Mouse (Mus musculus) T-helper 17 cell (primary cell): ENCODE measurements around the gene Agmat.

Experiments used
- in situ Hi-C, 2 experiments: fragments of 300-600 bp; cut with MboI, MseI; formaldehyde crosslinking; loops; 1 replicate in 1 of 2; 2 replicates in 1 of 2; pipeline ENCODE4 v1.15.1; 2025; ENCODE audit warnings: high pct_unique_total_duplicates in 2 of 2

Agmat gene

DNA sequence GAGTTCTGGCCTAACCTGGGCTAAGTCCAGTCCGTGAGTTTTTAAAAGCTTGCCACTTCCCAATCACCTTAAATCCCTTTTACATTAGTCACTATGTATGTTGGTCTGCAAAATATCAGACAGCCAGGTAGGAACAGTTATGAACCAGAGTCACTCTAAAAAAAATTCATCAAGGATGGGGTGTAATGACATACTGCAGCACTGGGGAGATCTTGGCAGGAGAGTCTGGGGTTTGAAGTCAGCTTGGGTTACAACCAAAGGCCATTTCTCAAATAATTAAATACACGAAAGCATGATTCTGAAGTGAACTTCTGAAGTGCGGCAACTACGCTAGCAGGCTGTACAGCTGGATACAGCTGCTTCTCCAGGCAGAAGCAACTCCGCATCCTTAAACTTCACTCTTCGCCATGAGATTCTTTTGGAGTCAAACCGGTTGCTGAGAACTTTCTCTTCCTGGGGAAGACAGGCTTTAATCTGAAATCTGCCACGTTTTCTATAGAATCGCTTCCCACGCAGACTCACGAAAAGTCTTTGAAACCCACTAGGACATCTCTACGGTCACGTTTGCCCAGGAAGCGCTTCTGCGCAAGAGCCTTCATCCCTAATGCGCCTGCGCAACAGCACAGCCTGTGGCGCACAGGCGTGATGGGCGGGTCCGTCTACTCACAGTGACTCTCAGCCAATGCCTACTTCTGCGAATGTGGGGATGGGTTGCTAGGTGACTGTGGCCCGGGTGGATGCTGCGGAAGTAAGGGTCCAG lies 11.8 kb upstream of the Agmat start:
- in situ Hi-C loops, result no loop called here

DNA sequence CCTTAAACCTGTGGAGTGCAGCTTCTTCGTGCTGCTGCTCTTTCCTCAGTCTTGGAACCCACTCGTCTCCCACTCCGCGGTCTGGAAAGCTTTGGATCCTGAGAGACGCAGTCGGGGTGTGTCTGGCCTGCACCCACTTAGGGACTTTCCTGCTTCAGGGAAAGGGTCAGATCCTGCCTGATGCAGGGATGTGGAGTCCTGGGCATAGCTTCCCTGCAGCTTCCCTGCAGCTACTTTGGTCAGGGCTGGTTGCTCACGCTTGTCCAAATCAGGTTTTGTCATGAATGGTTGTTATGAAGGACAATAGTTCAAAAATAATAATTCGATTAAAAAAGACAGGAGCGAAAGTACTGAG lies 11.3 kb upstream of the Agmat start:
- in situ Hi-C loops, result no loop called here

DNA sequence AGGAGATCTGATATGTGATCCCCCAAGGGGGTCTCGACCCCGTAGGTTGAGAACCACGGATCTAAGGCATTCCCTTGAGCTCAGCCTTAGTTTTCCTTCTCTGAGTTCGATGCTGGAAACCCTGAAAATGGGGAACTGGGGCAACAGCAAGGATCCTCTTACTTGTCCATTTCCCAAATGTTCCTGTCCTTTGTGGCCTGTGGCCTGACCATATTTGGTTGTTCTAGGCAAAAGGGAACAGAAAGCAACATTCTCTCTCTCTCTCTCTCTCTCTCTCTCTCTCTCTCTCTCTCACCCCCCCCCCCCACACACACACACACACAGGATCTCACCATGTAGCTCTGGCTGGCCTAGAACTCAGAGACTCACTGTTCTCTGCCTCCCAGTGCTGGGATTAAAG lies 9.6 kb upstream of the Agmat start:
- in situ Hi-C loops, result no loop called here

DNA sequence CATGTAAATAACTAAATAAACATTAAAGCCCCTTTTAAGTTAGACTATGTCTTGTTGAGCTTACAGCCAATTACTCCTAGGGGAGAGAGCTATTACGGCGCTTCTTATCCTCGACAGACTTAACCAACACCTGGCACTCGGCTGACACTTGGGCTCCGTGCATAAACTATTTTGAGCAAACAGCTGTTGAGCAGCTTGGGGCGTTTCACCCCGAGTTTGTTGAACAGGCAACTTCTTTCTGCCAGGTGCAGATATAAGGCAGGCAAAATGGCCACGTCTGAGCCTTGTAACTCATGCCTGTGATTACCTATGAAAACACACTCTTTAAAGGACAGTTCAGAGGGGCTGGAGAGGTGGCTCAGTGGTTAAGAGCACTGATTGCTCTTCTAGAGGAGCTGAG lies 8.5 kb upstream of the Agmat start:
- in situ Hi-C loops, result no loop called here

- in situ Hi-C loops, result no loop called here
These were observed 4.6 kb upstream of the Agmat start for GRCm38 (mm10) chr4:141741856-141742255.

DNA sequence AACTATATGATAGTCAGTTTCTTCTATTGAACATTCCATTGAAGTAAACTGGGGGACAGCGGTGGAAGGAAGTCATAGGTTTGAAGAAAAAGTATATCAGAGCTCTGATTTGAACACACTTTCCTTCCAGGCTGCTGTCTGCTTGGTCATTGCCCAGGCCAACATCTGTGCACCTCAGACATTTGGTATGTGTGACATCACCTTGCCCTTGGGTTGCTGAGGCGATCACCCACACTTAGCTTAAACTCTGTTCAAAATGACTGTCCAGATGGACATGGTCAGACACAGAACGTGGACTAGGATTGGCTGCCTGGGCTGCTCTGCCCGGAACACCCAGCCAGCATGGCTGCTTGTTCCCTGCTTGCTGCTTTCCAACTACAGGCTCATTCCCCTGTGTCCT lies 4.1 kb upstream of the Agmat start:
- in situ Hi-C loops, result no loop called here

DNA sequence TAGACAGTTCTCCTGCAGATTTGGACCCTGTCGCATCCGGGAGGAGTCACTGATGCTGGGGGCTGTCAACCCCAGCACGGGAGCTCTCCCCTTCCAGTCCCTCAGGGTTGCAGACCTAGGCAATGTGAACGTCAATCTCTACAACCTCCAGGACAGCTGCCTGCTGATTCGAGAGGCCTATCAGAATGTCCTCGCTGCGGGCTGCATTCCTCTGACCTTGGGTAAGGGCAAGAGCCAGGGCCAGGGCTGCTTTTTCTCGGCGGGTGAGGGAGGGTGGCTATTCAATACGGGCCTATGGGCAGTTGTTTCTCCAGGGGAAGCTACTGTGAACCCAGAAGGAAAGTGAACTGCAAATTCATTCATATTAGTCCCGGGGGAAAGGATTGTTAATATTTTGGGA lies 3.1 kb downstream of the Agmat start:
- in situ Hi-C loops, result no loop called here

DNA sequence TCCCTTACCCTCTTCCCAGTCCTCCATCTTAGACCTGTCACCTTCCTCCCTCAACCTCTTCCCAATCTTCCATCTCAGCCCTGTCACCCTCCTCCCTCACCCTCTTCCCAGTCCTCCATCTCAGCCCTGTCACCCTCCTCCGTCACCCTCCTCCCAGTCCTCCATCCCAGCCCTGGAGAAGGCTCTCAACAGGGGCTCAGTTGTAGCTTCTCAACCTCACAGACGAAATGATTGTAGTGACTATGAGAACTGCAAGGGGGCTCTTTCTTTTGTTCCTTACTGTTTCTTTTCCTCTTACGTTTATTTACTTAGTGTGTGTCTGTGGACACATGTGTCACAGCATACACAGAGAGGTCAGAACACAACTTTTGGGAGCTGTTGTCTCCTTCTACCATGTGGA lies 4.4 kb downstream of the Agmat start:
- in situ Hi-C loops, result no loop called here

DNA sequence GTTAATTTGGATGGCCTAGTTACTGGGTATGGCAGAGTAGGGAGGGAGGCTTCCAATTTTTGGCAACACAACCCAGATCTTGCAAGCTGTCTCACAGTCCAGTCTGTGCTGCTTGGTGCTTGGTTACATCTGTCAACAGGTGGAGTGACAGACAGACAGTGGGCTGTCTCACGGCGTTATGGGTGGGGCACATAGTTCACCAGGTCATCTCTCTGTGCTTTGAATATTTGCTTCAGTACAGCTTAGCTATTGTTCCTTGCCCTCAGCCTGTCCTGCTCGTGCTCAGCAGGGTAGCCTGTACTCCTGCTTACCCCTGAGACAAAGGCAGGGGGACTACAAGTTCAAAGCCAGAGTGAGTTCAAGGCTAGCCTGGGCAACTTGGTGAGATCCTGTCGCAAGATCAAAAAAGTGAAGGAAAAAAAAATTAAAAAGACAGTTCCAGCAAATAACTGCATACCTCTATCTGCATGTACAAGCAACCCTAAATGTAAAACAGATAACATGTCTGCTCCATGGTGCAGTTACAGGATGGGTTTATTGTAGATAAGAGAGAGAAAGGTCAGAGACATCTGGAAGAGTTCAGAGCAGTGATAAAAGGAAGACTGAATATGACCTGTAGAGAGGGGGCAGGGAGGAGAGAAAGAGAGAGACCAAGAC lies 5.1 kb downstream of the Agmat start:
- in situ Hi-C loops, result no loop called here

GRCm38 (mm10) chr4:141752076-141752421 lies 5.6 kb downstream of the Agmat start:
- in situ Hi-C loops, result no loop called here

DNA sequence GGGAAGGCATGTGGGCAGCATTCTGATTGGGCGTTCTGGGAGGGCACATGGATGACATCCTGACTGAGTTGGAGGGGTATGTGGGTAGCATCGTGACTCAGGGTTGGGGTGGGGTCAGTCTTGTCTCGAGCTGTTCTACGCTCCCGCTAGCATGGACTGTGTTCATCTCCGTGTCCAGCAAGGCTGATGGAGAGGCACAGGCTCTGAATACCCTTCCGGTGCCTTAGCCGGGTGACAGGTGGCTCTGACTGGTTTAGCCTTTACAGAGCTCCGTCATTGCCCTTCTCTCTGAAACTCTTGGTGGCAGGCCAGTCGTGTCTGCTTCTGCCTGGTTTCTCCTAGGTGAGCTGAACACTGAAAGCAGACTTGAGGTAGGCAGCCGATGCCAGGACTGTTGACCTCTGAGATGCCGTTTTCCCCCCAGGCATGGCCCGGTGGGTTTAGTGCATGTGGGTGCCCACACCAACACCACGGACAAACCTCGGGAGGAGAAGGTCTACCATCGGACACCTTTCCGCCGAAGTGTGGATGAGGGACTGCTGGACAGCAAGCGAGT lies 9.0 kb downstream of the Agmat start:
- in situ Hi-C loops, result no loop called here

- in situ Hi-C loops, result no loop called here
These were observed 10.7 kb downstream of the Agmat start for GRCm38 (mm10) chr4:141757124-141757523.

- in situ Hi-C loops, result no loop called here
These were observed 12.5 kb downstream of the Agmat start for GRCm38 (mm10) chr4:141758874-141759542.

GRCm38 (mm10) chr4:141760942-141761341 lies 14.5 kb downstream of the Agmat start:
- in situ Hi-C loops, result no loop called here

GRCm38 (mm10) chr4:141762102-141762598 lies 15.7 kb downstream of the Agmat start:
- in situ Hi-C loops, result no loop called here

- in situ Hi-C loops, result no loop called here
These were observed 17.0 kb downstream of the Agmat start for GRCm38 (mm10) chr4:141763476-141763875.

GRCm38 (mm10) chr4:141765008-141765407 lies 18.5 kb downstream of the Agmat start:
- in situ Hi-C loops, result no loop called here

- in situ Hi-C loops, result no loop called here
These were observed 19.8 kb downstream of the Agmat start for GRCm38 (mm10) chr4:141766316-141766667.

- in situ Hi-C loops, result no loop called here
These were observed 20.3 kb downstream of the Agmat start for GRCm38 (mm10) chr4:141766668-141767352.

DNA sequence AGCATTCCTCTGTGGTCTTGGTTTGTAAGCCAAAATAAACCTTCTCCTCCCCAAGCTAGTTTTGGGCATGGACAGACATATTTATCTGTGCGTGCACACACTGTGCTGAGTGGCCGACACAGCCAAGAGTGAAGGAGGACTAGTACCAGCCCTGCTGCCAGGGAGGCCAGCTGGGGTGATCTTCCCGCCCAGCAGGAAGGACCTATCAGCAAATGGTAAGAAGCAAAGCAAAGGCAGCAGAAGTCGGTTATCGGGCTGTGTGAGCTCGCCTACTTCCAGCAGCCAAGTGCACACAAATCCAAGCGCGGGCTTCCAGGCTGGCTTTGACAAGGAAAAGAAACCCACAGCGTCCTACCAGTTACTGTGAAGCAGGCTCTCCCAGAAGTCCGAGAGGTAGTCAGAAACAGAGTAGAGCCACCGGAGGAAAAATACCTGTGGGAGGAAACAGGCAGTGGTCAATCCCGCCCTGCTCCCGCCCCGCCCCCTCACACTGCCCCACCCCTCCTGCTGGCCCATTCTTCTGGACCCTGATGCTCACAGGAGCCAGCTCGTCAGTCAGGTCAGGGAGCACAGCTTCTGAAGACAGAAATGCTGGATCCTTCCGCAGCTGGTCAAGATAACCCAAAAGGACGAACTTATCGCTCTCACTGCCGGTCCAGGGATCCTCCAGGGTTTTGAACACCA lies 21.0 kb downstream of the Agmat start:
- in situ Hi-C loops, result no loop called here

GRCm38 (mm10) chr4:141769501-141770160 lies 23.2 kb downstream of the Agmat start:
- in situ Hi-C loops, result no loop called here
